Mouse (Mus musculus): Measurements from ENCODE around the gene Cer1.

DNA sequence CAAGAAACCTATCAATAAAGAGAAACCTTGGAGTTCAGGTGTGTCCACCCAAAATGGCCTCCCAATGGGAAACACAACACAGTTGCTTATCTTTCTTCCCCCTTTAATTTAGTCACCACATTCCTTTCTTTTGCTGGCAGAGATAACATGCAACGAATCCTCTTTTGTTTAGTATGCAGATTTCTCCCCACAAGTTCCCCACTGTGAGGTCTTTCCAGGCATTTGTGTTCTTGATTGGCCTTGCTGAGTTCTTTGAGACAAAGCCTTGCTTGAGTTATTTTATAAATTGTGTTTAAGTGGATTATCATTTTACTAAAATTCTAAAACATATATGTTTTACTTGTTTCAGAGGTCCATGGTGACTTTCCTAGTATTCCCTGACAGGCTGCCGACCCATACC lies 1.2 kb upstream of the Cer1 start:
- TF ChIP-seq EP300 (IDR thresholded peaks at IDR 0.05; ENCODE audit: low read depth) (no peak), CTCF (IDR thresholded peaks at IDR 0.05; ENCODE audit: low read depth) (no peak)
